Mouse (Mus musculus) kidney, postnatal 25 days (tissue): Measurements from ENCODE around the gene Arl9.
"Not testable (repeated sequence)": the region's sequence is repeated elsewhere in the genome, so short reads cannot be mapped to it uniquely, and the experiment has no call there.

ENCODE experiments used
- DNase-seq, 2 experiments: peaks; one replicate each; pipeline ENCODE4 v3.0.0; 2021; ENCODE audit warnings: mixed read lengths in 2 of 2

The Arl9 gene

DNA sequence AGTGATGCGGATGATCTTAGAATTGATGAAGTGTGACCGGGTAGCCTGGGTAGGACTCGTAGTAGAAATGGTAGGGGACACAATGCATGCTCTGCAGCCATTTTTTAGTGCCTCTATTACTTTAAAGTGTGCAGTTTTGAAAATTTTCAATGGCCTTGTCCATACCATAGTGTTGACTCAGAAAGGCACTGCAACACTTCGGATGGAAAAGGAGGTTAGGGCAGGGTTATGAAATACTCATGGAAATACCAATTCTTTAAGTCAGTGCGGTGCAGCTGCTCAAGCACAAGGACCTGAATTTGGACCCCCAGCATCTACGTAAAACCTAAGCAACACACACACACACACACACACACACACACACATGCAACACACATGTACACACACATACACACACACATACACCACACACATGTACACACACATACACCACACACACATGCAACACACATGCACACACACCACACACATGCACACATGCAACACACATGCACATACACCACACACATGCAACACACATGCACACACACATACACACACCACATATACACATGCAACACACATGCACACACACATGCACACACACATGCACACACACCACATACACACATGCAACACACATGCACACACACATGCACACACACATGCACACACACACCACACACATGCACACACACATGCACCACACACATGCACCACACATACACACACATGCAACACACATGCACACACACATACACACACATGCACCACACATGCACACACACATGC is at the start of gene Arl9:
Gene Arl9, plus strand, starts transcription at position 5 of the 771 bp plus-strand sequence.
- DNase-seq: no peak

GRCm38 (mm10) chr5:76954271-76954900 is 49.5 kb upstream of the Arl9 start:
- no peak for DNase-seq

DNA sequence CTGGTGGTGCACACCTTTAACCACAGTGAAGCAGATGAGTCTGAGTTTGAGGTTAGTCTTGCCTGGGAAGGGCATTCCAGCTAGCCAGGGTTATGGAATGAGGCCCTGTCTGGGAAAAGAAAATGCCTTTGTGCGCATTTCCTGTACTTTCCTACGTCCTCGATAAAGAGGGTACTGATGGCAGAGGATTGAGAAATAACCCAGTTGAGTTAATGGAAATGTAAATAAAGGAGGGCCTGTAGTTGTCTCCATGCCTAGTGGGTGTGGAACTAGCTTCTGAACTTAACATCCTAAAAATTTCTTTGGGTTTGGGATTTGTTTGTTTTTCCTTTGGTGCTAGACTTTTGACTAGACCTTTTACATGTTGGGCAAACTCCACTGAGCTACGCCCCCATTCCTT is 48.4 kb upstream of the Arl9 start:
- no peak for DNase-seq

DNA sequence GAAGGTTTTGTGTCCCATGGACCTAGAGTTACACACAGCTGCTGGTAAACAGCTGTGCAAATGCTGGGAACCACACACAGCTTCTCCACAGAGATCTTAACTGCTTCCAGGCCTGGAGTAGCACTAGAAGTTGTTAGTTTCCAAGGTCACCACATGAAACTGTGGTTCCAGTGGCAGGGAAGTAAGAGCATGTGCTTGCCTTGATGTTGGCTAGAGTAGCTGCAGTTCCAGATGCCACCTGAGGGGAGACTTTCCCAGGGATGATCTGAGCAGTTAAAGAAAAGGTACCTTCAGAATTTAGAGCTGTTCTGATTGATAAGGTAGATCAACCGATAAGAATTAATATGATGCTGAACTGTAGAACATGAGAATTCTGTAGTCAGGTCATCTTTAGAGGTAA is 45.9 kb upstream of the Arl9 start:
- DNase-seq: no peak

DNA sequence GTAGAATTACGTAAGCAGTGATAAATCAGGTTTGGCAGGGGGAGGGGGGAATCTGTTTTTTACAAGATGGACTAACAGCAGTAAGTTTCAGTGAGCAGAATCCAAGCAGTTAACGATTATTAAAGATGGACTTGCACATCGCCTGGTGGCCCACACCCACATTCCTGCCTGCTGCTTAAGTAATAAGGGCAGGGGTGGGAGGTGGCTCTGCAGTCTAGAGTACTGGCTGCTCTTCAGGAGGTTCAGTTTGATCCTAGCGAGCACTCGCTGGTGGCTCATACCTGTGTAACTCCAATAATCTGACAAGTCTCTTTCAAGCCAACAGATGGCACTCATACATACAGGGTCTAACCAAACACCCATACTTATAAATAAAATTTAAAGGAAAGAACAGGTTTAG is 44.3 kb upstream of the Arl9 start:
- peak in 1 of 2 experiments; percentile 22 for DNase-seq

DNA sequence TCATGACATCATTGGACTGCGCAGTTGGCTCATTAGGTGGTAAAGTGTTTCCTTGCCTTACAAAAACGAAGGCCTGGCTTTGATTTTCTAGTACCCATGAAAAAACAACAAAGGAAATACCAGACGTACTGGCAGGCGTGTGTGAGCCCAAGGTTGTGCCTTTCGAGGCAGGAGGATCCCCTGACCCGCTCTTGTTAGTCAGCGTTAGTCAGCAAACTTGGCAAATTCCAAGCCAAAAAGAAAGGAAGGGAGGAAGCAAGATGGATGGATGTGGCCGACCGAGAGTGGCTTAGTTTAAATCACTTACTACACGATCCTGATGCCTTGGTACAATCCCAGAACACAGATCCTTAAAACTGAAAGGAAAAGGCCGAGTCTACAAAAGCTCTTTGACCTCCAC is 41.3 kb upstream of the Arl9 start:
- no peak for DNase-seq

DNA sequence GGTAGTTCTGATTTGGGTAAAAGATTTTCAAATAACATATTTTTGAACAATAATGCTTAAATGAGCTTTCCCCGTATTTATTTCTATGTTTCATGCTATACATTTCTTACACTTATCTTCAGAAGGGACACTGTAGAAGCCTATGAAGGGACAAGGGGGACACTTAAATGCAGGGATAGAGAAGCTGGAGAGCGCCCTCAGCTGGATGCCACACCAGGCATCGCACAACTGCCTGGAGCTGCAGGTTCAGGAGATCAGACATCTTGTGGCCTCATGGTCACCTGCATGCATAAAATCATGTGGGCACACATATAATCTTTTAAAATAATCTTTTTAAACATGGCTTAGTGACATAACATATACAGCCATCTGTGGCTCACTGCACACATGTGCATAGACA is 39.2 kb upstream of the Arl9 start:
- peak in 1 of 2 experiments; percentile 45 for DNase-seq

DNA sequence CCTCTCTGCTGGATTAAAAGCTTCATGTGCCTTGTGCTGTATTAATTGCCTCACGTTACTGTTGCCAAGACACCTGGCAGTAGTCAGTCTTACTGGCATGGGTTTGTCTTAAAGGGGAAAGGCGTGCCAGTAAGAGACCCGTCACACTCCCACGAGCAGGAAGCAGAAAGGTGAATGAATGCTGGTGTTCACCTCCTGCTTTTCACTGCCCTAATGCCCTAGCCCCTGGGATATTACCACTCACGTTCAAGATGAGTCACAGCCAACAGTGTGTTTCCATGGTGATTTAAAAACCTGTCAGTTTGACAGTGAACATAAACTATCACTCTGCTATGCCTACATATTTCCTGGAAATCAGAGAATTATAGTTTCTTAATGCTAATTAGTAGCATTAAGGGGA is 34.6 kb upstream of the Arl9 start:
- DNase-seq: no peak

GRCm38 (mm10) chr5:76971115-76971514 is 32.7 kb upstream of the Arl9 start:
- not testable (repeated sequence) for DNase-seq

DNA sequence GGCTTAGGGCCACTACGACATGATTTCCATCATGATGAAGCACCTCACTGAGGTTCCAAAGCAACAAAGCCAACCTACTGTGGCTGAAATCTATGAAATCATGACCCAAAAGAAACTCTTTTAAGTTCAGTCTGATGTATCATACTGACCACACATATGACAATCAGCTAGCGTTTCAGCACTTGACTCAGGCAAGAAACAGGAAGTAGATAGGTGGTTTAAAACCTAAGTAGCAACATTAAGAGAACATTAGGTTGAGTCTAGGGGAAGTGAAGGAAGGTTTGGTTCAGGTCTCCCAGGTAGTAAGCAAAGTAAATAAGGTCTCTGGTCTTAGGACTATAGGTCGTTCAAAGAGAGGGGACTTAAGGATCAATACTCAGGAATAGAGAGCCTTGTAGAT is 30.4 kb upstream of the Arl9 start:
- DNase-seq: no peak

GRCm38 (mm10) chr5:76974207-76974553 is 29.7 kb upstream of the Arl9 start:
- no peak for DNase-seq

GRCm38 (mm10) chr5:76974554-76975285 is 29.1 kb upstream of the Arl9 start, which contains the start of gene Srp72:
Gene Srp72, plus strand, starts transcription at chr5:76974683.
- peak; percentile 91 to 92 for DNase-seq

DNA sequence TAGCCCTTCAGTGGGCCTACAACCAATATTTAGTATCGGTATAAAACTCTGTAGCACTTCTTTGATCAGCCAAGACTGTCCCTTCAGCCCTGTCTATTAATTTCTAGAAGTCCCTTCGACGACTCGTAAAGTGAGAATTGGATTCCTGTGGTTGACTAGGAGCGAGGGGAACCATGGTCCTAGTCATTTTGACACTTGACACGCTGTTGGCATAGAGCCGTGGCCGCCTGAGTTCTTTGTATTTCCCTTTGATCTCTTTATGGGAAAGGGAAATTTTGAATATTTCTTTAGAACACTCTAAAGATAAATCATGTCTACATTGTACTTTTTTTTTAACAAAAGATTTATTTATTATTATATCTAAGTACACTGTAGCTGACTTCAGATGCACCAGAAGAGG is 28.1 kb upstream of the Arl9 start:
- no peak for DNase-seq

GRCm38 (mm10) chr5:76984015-76984414 is 19.8 kb upstream of the Arl9 start:
- no peak for DNase-seq

DNA sequence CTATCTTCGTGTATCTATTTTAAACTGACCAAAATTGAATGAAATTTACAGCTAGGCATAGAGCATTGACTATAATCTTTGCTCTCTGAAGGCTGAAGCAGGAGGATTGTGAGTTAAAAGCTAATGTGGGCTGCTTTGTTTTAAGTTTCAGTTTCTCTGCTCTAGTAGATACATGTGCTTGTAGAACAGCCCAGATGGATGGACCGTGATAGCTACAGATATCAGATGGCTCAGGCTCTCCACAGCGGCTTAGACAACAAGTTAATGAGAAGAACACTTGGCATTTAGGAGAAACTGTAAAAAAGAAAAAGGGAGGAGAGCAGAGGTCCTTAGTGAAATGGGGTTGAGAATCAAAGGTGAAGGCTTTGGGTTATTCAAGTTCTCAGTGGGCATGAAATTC is 13.1 kb upstream of the Arl9 start:
- DNase-seq: no peak

DNA sequence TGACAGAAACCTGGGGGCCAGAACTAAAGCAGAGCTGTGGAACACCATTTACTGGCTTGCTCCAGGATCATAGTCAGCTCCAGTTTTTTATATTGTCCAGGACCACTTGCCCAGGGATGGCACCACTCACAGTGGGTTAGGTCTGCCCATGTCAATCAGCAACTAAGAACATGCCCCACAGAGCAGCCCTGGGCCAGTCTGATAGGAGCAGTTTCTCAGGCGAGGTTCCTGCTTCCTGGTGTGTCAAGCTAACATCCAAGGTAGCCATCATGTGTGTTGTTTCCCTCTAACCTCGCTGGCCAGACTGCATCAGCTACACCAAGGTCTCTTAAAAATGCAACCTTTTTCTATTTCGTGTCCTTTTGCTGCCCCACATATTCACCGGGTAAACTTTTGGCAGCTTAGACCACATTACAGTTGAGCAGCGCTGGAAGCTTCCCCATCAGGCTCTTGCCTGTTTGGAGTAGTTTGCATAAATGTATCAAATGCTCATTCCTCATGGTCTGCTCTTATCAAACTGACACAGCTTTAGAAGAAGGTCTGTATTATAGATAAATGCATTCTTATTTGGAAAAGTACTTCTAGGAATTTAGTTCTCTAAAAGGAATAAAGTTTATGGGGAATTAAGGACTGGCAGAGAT is 10.6 kb upstream of the Arl9 start:
- DNase-seq: no peak

DNA sequence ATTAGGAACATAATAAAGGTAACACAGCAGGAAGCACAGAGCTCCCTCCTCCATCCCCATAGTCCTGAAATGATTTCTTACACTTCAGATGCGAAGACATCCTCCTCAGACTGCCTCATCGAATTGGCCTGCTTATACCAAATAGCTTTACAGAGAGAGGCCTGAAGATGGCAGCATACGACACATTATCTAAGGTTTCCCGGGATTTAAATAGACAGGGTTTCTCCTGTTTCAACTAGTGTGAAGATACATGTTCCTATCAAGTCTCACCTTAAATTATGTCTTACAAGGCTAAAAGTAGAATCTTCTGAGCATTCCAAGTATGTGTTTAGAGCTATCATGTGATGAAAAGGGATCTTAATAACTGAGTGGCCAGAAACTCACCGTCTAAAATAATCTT is 5.4 kb upstream of the Arl9 start:
- peak in 1 of 2 experiments; percentile 7 for DNase-seq

DNA sequence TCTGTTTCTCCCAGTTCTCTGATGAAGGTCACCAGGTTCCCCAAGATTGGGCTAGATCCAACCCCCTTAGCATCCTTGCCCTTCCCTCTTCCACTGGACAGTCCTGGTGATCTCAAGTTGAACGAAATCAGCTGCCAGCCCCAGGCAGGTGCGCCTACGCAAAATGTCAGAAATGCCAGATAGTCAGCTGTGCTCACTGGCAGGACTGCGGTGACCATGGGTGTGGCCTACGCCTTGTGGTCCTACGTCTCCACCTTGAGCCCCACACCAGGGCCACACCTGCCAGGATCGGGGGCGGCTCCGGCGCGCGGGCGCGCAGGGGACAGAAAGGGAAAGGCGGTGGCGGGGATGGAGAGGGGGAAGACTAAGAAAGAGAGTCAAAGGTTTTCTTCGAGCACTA is 2.7 kb upstream of the Arl9 start:
- DNase-seq: no peak

- no peak for DNase-seq
These were observed 6.5 kb downstream of the Arl9 start for GRCm38 (mm10) chr5:77010352-77010751.

DNA sequence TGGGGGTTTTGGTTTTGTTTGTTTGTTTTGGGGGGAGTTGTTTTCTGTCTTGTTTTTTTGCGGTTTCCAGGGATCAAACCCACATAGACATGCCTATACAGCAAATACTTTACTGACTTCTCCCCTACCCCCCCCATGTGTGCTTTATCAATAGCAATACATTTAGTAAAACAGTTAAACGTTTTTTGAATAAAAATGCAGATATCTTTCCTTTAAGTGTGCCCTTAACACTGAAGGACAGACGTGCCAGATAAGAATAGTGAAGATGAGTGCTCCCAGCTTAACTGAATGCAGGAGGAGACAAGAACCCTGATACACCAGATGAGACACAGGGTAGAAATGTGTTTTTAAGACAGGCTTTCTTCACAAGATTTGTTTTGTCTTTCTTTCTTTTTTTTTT is 7.2 kb downstream of the Arl9 start:
- no peak for DNase-seq

GRCm38 (mm10) chr5:77013171-77013570 is 9.3 kb downstream of the Arl9 start:
- DNase-seq: no peak

DNA sequence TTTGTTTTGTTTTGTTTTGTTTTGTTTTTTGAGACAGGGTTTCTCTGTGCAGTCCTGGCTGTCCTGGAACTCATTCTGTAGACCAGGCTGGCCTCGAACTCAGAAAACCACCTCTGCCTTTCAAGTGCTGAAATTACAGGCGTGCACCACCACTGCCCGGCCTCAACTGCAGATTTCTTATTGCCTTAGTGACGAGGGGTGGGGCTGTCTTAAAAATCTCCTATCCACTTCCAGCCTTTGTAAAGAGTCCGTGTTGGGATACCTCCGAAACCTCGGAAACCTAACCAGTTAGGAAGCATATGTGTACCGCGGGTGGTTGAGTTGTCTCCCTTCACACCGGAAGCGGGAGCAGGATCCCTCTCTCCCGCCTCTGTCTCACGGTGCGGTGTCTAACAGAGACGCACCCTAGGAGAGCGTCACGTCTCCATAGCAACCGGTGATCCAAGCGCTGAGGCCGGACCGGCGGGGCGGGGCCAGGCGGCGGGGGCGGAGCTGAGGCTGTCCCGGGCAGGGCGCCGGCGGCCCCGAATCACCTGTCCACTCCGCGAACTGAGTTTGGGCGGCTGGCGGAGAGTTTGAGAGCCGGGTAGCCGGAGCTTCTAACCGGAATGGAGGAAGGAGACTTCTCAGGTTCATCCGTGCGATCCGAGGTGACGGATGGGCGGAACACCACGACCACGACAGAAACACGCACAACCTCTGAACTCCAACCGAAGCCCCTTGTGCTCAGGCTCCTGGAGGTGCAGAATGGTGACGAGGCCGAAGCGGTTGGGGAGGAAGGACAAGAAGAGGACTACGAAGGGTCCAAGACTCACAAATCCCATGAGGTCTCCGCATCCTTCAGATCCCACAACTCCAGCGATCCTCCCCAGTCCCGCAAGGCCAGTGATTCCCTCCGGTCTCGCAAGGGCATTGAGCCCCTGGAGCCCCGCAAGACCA is 12.0 kb downstream of the Arl9 start, which contains the start of gene Thegl:
Gene Thegl, plus strand, starts transcription at position 480 of the 939 bp plus-strand sequence.
- DNase-seq: peak; percentile 88 to 91
